Mouse (Mus musculus) fibroblast of lung, adult 2 months (primary cell): Measurements from ENCODE around the gene Rad23b.
"Not testable (repeated sequence)": the region's sequence is repeated elsewhere in the genome, so short reads cannot be mapped to it uniquely, and the experiment has no call there.

ENCODE experiments used
- DNase-seq: peaks from one replicate; pipeline ENCODE4 v3.0.0-alpha.2; 2011; ENCODE audit warnings: low read depth

The Rad23b gene

DNA sequence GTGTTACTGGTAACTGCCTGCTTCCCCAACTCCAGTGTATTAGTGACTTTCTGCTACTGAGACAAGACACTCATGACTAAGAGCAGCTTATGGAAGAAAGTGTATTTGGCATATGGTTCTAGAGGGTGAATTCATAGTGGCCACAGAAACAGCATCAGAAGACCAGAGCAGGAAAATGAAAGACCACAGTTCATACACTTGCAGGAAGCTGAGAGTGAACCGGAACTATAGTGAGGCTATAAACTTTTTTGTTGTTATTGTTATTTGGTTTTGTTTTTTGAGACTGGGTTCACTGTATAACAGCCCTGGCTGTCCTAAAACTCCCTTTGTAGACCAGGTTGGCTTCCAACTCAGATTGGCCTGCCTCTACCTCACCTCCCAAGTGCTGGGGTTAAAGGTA is 6.0 kb downstream of the Rad23b start:
- no peak for DNase-seq

DNA sequence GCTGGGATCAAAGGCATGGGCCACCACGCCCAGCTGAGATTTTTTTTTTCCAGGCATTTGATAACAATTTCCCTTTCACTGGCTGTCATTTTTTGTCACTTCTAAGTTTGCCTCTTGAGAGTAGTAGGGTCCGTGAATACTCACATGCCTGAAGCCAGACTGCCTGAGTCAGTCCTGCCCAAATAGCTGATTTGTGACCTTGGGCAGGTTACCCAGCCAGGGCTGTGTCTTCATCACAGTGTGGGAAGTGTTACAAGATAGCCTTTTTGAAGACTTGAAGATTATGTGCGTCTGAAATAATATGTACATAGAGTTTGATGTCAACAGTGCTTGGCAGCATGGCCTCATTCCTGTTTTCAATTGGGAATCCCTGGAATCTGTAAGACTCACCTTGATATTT is 6.9 kb downstream of the Rad23b start:
- DNase-seq, result no peak

- DNase-seq, result no peak
Observed at GRCm38 (mm10) chr4:55363866-55364265, 14.0 kb downstream of the Rad23b start.

DNA sequence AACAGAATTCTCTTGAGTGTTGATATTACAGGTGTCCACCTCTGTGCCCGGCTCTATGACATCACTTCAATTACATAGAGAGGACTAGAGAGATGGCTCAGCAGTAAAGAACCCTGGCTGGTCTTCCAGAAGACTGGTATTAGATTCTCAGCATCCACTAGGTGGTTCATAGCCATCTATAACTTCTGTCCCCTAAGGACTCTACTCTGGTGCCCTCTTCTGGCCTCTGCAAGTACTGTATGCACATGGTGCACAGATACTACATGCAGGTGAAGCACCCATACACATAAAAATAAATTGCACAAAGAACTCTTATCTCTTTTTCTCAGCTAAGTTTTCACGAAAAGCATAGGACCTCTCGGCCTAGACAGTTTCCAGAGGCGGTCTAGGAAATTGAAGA is 14.5 kb downstream of the Rad23b start:
- DNase-seq, result no peak

GRCm38 (mm10) chr4:55366014-55366413 is 16.2 kb downstream of the Rad23b start:
- DNase-seq, result no peak

DNA sequence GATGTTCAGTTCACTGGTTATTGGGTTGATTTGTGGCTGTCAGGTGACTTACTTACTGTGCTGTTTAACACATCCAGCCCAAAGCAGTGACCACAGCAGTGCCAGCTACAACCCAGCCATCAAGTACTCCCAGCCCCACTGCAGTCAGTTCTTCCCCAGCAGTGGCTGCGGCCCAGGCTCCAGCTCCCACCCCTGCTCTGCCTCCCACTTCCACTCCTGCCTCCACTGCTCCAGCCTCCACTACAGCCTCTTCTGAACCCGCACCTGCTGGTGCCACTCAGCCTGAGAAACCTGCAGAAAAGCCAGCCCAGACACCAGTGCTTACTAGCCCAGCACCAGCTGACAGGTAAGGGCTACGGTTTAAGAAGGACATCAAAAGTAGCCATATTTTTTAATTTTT is 20.3 kb downstream of the Rad23b start:
- no peak for DNase-seq

DNA sequence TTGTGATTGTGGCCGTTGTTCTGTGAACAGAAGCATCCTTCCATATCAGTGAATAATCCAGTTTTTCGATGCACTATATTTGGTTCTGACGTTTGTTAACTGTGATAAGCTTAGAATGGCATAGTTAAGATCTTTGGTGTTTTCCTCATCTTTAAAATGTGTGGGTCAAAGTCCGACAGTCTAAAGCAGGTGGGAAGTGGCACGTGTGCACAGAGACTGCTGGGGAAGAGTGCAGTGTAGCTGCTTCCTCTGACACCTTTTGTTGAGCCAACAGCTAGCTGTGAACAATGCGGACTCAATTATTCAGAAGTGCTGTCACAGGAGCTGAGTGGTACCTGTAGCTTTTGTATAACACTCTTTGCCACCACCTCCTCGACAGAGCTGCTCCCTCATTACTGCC is 21.5 kb downstream of the Rad23b start:
- no peak for DNase-seq

DNA sequence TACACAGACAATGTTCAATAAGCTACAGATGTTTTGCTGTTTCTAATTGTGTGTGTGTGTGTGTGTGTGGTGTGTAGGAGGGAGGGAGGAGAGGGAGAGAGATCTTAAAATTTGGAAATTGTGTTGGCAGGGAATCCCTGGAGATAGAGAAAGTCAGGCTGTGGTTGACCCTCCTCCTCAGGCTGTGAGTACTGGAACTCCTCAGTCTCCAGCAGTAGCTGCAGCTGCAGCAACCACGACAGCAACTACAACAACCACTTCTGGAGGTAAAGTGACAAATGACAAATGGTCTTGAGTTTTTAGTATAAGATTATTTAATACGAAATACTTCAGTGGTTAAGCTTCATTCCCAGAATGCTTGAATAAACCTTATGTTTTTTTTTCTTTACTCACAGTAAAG is 32.5 kb downstream of the Rad23b start:
- DNase-seq, result no peak

- DNase-seq, result no peak
Observed at GRCm38 (mm10) chr4:55386768-55387167, 36.9 kb downstream of the Rad23b start.

DNA sequence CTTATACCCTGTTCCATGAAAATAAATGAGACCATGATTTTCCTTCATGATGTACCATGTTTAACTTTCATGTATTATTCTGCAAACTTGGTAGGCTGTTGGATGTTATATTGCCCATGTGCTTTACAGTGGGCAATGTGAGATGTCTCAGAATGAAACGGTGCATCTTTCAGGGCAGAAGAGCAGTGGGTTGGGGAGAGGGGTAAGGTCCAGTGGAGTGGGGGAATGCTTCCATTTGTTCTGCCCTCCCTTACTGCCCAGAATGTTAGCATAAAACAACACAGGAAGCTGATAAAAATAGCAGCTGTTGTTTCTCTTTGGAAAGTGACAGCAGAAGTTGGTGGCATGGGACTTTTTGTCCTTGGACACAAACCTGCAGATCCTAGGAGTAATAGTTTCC is 41.6 kb downstream of the Rad23b start:
- DNase-seq, result no peak

DNA sequence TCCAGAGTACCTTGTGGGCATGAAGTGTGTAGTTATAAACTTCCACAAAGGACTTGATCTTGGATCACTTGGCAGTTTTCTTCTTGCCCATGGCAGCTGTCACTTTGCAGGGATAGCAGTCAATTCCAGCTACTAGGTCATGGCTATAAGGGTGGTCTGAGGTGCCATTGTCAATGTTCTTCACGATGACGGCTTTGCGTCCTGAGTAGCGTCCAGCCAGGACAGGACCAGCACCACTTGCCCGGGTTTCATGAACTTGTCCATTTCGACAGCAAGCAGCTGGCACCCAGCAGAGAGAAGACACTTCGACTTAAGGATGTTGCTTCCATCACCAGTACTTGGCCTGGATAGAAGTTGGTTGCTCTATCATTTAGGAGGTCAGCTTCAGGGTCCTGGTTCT is 42.6 kb downstream of the Rad23b start:
- DNase-seq, result no peak

- no peak for DNase-seq
Observed at GRCm38 (mm10) chr4:55397911-55398762, 48.3 kb downstream of the Rad23b start.

GRCm38 (mm10) chr4:55398901-55399300 is 49.1 kb downstream of the Rad23b start:
- DNase-seq, result no peak

DNA sequence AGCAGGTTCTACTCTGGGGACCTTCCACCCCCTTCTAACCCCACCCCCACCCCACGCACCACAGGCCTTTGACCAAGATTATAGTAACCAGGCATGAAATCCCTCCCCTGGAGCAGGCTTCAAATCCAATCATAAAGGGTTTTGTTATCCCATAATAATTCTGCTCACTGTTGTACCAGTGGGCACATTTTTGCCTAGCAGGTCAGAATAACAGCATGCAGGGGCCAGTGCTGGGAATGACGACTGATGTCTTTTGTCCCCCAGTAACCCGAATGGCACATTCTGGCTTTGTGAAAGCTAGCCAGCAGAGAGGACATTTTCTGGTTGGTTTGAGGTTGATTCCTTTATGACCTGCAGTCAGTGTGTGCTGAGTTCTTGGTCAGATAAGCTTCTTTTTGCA is 55.5 kb downstream of the Rad23b start:
- DNase-seq, result no peak

- DNase-seq, result no peak
Observed at GRCm38 (mm10) chr4:55406558-55406957, 56.7 kb downstream of the Rad23b start.

- no peak for DNase-seq
Observed at GRCm38 (mm10) chr4:55408081-55408480, 58.2 kb downstream of the Rad23b start.

DNA sequence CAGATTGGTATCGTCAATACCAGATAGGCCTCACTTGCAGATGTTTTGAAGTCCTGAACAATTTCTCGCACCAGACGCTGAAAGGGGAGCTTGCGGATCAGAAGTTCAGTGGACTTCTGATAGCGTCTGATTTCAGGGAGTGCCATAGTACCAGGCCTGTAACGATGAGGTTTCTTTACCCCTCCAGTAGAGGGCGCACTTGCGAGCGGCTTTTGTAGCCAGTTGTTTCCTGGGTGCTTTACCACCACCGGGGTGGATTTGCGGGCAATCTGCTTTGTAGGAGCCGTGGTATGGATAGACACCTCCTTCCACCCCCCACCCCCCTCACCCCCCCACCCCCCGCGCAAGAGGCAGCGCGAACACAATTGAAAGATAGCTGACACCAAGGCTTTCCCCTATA is 59.2 kb downstream of the Rad23b start:
- DNase-seq, result no peak

DNA sequence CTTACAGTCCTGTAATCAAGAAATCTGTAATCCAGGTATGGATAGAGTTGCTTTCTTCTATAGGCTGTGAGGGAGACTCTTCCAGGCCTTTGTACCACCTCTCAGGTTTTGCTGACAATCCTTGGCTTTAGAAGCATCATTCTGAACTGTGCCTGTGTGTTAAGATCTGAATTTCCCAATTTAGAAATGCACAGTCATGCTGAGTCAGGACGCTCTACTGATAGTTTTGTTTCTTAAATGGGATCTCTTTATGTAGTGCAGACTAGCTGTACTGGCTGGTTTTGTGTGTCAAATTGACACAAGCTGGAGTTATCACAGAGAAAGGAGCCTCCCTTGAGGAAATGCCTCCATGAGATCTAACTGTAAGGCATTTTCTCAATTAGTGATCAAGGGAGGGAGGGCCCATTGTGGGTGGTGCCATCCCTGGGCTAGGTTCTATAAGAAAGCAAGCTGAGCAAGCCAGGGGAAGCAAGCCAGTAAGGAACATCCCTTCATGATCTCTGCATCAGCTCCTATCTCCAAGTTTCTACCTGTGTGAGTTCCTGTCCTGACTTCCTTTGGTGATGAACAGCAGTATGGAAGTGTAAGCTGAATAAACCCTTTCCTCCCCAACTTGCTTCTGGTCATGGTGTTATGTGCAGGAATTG is 59.9 kb downstream of the Rad23b start:
- not testable (repeated sequence) for DNase-seq

DNA sequence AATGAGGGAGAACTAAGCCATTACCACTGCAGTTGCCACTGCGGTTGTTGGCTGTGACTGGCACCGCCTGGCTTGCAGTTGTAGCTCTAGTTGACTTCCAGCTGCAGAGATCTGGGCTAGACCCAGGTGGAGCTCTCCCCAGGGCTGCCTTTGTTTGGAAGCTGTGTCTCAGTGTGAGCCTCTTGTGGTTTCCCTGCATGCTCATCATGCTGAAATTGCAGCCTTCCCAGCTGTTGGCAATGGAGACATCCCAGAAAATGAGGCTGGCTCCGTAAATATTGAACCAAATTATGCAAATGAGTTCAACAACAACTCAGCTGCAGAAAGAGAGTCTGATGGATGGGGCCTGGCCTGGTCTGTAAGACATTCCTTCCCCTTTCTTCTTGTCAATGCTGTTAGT is 66.0 kb downstream of the Rad23b start:
- DNase-seq, result no peak

- no peak for DNase-seq
Observed at GRCm38 (mm10) chr4:55426250-55426649, 76.4 kb downstream of the Rad23b start.
